Mouse (Mus musculus) C2C12 (cell line): ENCODE measurements around the gene Acbd5. TPM values are rescaled to one million over a fixed set of nuclear protein-coding genes. Genes with fewer than 3 reads are reported as not detected.

Experiments
- H3K27me3 ChIP-seq: one replicate; pipeline ENCODE4 v1.6.1; 2011; ENCODE audit not compliant: control insufficient read depth, insufficient read depth, insufficient read length
- H3K36me3 ChIP-seq: one replicate; pipeline ENCODE4 v1.6.1; 2011; ENCODE audit not compliant: control insufficient read depth, insufficient read depth
- H3K4me3 ChIP-seq: one replicate; pipeline ENCODE4 v1.5.1; 2011; ENCODE audit warnings: mild to moderate bottlenecking, control low read depth; ENCODE audit not compliant: poor library complexity, insufficient read depth, severe bottlenecking
- H3K79me2 ChIP-seq: one replicate; pipeline ENCODE4 v1.6.1; 2011; ENCODE audit not compliant: control insufficient read depth, insufficient read depth
- H3K79me3 ChIP-seq: one replicate; pipeline ENCODE4 v1.6.1; 2011; ENCODE audit warnings: low read depth, control low read depth
- H3ac ChIP-seq: one replicate; pipeline ENCODE3; 2011; ENCODE audit warnings: low read depth; ENCODE audit not compliant: control insufficient read depth, insufficient read length
- CEBPB ChIP-seq: IDR thresholded peaks from one replicate; pipeline ENCODE4 v1.6.1; 2011; ENCODE audit warnings: low read depth, mild to moderate bottlenecking, control low read depth, moderate library complexity
- CTCF ChIP-seq: IDR thresholded peaks from one replicate; pipeline ENCODE4 v1.5.1; 2011; ENCODE audit not compliant: control insufficient read depth, insufficient read depth, insufficient read length
- FOSL1 ChIP-seq: IDR thresholded peaks from one replicate; pipeline ENCODE4 v1.8.0; 2011; ENCODE audit warnings: mild to moderate bottlenecking, low read length; ENCODE audit not compliant: poor library complexity, insufficient read depth, severe bottlenecking
- MAX ChIP-seq: IDR thresholded peaks from one replicate; pipeline ENCODE4 v1.6.1; 2011; ENCODE audit warnings: mild to moderate bottlenecking, control low read depth
- MYOD1 ChIP-seq: IDR thresholded peaks from one replicate; pipeline ENCODE4 v1.6.1; 2011; ENCODE audit warnings: low read depth; ENCODE audit not compliant: control insufficient read depth, insufficient read length
- MYOG ChIP-seq: IDR thresholded peaks from one replicate; pipeline ENCODE4 v1.6.1; 2011; ENCODE audit not compliant: control insufficient read depth, insufficient read length; ENCODE audit errors: extremely low read depth
- USF1 ChIP-seq: IDR thresholded peaks from one replicate; pipeline ENCODE4 v1.6.1; 2011; ENCODE audit warnings: low read depth, mild to moderate bottlenecking, control low read depth, moderate library complexity
- polyA plus RNA-seq: library from polyadenylated mRNA; unstranded; fragments of >200 nt; fragmentation: generic; extraction: Trizol; gene quantifications from one replicate; pipeline ENCODE4 v1.2.1, GENCODE M21; 2012; ENCODE audit warnings: missing spikeins

Acbd5 gene
- polyA plus RNA-seq, 1 experiment = 4.2 TPM

DNA sequence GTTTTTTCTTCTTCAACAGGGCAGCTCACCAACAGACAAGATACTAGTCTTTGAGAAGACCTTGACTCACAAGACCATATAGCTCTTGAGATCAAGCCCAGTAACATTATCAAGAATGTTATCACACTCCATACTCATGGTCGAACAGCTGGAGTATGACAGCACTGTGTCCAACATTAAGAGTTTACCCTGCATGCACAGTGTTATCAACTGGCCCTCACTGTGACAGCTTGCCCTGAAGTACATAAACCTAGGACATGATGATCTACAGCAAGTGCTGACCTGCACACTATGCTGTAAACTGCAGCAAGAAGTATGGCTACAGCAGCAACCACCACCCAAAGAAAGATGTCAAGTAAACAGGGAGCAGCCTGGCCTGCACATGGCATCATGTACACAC is 41.6 kb upstream of the Acbd5 start:
- TF ChIP-seq CEBPB (no peak), MYOG (no peak), MYOD1 (no peak), MAX (no peak), USF1 (no peak), FOSL1 (no peak), CTCF (no peak)
- Histone ChIP-seq H3K27me3 (no peaks in the 10 kb centered on the region), H3K4me3 (no peak overlapping the region), H3K79me3 (peaks cover 94% of the 10 kb centered on the region), H3K36me3 (peaks cover 32% of the 10 kb centered on the region), H3K79me2 (peaks cover 100% of the 10 kb centered on the region), H3ac (no peak overlapping the region)

DNA sequence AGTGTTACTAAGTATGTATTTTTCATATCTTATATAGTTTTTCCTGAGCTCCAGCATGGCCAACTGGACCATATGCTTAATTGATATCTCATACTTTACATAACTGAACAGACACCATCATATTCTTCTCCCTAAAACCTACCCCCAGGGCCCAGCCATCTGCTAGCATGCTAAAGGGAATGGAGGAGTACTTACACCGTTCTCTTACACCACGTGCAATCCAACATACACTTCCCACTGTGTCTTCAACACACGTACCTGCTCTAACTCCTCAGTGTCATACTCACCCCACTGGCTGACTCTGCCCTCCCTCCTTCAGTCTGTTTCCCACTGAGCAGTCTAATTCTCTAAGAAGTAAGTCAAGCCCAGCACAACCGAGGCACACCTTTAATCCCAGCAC is 39.1 kb upstream of the Acbd5 start:
- Histone ChIP-seq H3ac (no peak overlapping the region), H3K36me3 (peaks cover 47% of the 10 kb centered on the region), H3K4me3 (no peak overlapping the region), H3K27me3 (no peaks in the 10 kb centered on the region), H3K79me2 (peaks cover 100% of the 10 kb centered on the region), H3K79me3 (peaks cover 96% of the 10 kb centered on the region)
- TF ChIP-seq MAX (no peak), FOSL1 (no peak), USF1 (no peak), MYOG (no peak), CTCF (no peak), CEBPB (no peak), MYOD1 (no peak)

DNA sequence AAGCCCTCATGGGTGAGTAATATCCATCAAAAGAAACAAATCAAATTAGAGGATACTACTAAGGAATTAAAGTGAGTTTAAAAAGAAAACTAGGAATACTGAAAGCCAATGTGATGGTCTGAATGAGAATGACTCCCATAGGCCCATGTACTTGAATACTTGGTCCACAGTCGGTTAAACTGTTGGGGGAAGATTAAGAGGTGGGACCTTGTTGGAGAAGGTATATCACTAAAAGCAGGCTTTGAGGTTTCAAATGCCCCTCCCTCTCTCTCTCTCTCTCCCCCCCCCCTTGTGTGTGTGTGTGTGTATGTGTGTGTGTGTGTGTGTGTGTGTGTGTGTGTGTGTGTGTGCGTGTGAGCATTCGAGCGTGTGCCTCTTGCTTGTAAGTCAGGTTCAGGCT is 37.3 kb upstream of the Acbd5 start:
- Histone ChIP-seq H3K36me3 (peaks cover 50% of the 10 kb centered on the region), H3K79me2 (peaks cover 99% of the 10 kb centered on the region), H3ac (no peak overlapping the region), H3K4me3 (no peak overlapping the region), H3K27me3 (no peaks in the 10 kb centered on the region), H3K79me3 (peaks cover 93% of the 10 kb centered on the region)
- TF ChIP-seq MYOG (no peak), MYOD1 (no peak), MAX (no peak), CTCF (no peak), FOSL1 (no peak), USF1 (no peak), CEBPB (no peak)

DNA sequence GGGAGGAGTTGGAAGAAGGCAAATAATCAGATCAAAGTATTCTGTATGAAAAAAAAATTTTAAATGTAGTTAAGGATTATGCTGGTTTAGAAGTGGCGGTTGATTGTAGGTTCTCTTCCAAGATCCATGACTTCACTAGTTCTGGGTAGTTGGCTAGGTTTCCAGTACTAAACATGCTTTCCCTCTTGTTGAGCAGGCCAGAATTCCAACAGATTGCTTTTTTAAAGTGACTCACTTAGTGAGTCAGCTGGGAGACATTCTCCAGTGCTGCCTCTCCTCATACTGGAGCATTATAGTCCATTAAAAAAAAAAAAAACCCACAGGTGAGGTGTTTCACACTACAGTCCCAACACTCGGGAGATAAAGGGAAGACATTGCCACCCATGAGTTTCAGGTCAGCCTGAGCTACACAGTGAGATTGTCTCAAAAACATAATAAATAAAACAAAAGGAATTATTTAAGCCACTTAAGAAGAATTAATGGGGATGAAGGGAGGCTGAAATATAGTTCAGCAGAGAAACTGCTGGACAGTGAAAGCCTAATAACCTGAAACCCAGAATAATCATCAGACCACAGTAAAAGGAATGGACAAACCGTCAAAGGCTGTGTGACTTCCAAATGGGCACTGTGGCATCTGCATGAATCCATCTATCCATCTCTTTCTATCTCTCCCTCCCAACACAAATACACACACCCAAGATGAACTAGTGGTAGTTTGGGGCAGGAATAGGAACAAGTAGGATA is 33.1 kb upstream of the Acbd5 start:
- TF ChIP-seq MYOD1 (no peak), MAX (peak; percentile 83), MYOG (no peak), CTCF (no peak), CEBPB (no peak), FOSL1 (peak; percentile 97), USF1 (no peak)
- Histone ChIP-seq H3K79me3 (peaks cover 92% of the 10 kb centered on the region), H3K36me3 (peaks cover 34% of the 10 kb centered on the region), H3K4me3 (no peak overlapping the region), H3ac (no peak overlapping the region), H3K79me2 (peaks cover 99% of the 10 kb centered on the region), H3K27me3 (no peaks in the 10 kb centered on the region)

DNA sequence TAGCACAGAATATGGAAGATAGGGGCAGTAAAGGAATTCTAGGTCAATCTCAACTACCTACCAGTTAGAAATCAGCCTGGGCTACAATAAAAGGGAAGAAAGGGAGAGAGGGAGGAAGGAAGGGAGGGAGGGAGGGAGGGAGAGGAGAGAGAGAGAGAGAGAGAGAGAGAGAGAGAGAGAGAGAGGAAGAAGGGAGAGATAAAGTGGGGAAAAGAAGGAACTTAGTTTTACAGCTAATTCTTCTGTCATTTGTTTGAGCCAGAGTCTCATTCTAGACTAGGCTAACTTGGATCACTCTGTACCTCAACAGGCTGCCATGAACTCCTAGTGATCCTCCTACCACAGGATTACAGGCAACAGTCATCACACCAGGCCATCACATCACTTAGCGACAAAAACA is 32.5 kb upstream of the Acbd5 start:
- H3ac ChIP-seq = no peak overlapping the region
- TF ChIP-seq MYOG (no peak), MAX (no peak), CTCF (no peak), USF1 (no peak), MYOD1 (no peak), CEBPB (no peak), FOSL1 (no peak)
- no peaks in the 10 kb centered on the region for H3K27me3 ChIP-seq
- H3K36me3 ChIP-seq = peaks cover 28% of the 10 kb centered on the region
- peaks cover 86% of the 10 kb centered on the region for H3K79me3 ChIP-seq
- H3K4me3 ChIP-seq = no peak overlapping the region
- H3K79me2 ChIP-seq = peaks cover 95% of the 10 kb centered on the region

DNA sequence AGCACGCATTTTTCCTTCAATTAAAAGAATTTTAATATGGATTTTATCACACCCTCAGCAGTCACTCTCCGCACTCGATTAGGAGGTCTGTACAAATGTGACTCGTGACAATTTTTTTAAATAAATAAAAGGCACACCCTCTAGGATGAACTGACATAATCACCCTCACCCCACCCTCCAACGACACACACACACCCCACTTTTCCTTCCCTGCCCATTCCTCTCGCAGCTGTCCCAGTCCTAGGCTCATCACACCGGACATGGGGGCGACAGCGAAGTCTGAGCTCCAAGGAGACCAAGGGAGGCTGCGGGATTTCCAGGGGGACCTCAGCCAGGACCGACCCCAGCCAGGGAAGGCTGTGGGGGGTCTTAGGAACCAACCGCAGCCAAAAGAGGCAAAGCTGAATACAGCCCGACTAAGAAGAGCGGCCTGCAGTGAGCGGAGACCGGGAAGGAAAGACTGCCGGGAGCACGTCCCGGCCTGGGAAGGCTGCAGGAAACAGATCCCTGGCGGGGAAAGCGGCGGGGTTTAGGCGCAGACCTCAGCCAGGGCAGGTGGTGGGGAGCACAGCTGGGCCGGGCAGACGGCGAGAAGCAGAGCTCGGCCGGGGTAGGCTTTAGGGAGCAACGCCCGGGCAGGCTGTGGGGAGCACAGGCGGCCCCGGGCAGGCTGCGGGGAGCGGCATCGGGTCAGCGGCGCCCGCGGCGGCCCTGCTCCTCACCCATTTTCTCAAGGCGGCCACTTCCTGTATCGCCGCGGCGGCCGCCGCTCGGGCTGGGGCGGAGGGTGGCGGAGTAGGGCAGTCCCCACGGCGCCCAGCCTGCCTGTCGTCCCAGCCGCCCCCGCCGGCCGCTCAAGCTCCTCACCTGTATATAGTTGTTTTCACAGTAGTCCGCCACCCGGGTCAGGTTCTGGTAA is 28.6 kb upstream of the Acbd5 start:
- Histone ChIP-seq H3ac (peak overlapping the region; percentile 86), H3K36me3 (no peaks in the 10 kb centered on the region), H3K4me3 (peak overlapping the region; percentile 92), H3K27me3 (no peaks in the 10 kb centered on the region), H3K79me3 (peaks cover 49% of the 10 kb centered on the region), H3K79me2 (peaks cover 56% of the 10 kb centered on the region)
- TF ChIP-seq MYOG (no peak), MYOD1 (peak; percentile 8)
